Mouse (Mus musculus) embryo, embryonic 10.5 days (tissue): Measurements from ENCODE around the gene Pus3.

ENCODE experiments used
- DNase-seq: peaks from one replicate; pipeline ENCODE4 v3.0.0-alpha.2; 2015; ENCODE audit warnings: low spot score

The Pus3 gene

GRCm38 (mm10) chr9:35558257-35559008, at the start of gene Pus3, which contains the start of gene Ddx25:
Gene Pus3 (plus strand): TSS chr9:35558595.
Gene Ddx25 (minus strand): TSS chr9:35558528.
- DNase-seq, result peak; percentile 72

- no peak for DNase-seq
These were observed 44.5 kb upstream of the Pus3 start for GRCm38 (mm10) chr9:35513900-35514299.

- DNase-seq, result no peak
These were observed 42.2 kb upstream of the Pus3 start for GRCm38 (mm10) chr9:35516182-35516581.

GRCm38 (mm10) chr9:35516711-35517110, 41.7 kb upstream of the Pus3 start:
- DNase-seq, result no peak

GRCm38 (mm10) chr9:35518169-35518568, 40.2 kb upstream of the Pus3 start, which contains the start of gene Gm1113:
Gene Gm1113 (minus strand): TSS chr9:35518269.
- no peak for DNase-seq

- no peak for DNase-seq
These were observed 37.6 kb upstream of the Pus3 start for GRCm38 (mm10) chr9:35520631-35521348.

- DNase-seq, result no peak
These were observed 36.2 kb upstream of the Pus3 start for GRCm38 (mm10) chr9:35522241-35522640.

- no peak for DNase-seq
These were observed 35.4 kb upstream of the Pus3 start for GRCm38 (mm10) chr9:35522821-35523515.

GRCm38 (mm10) chr9:35523541-35523940, 34.9 kb upstream of the Pus3 start:
- peak; percentile 58 for DNase-seq

GRCm38 (mm10) chr9:35523941-35524411, 34.4 kb upstream of the Pus3 start:
- peak; percentile 86 for DNase-seq

GRCm38 (mm10) chr9:35529141-35529540, 29.3 kb upstream of the Pus3 start:
- no peak for DNase-seq

GRCm38 (mm10) chr9:35529796-35530195, 28.6 kb upstream of the Pus3 start:
- DNase-seq, result peak; percentile 83

GRCm38 (mm10) chr9:35533266-35533665, 25.1 kb upstream of the Pus3 start:
- DNase-seq, result no peak

- peak; percentile 94 for DNase-seq
These were observed 23.3 kb upstream of the Pus3 start for GRCm38 (mm10) chr9:35535110-35535509.

GRCm38 (mm10) chr9:35535876-35536275, 22.5 kb upstream of the Pus3 start:
- no peak for DNase-seq

GRCm38 (mm10) chr9:35539001-35539750, 19.2 kb upstream of the Pus3 start:
- no peak for DNase-seq

GRCm38 (mm10) chr9:35541024-35541423, 17.4 kb upstream of the Pus3 start:
- DNase-seq, result no peak

- DNase-seq, result peak; percentile 92
These were observed 16.9 kb upstream of the Pus3 start for GRCm38 (mm10) chr9:35541488-35541887.

- no peak for DNase-seq
These were observed 16.5 kb upstream of the Pus3 start for GRCm38 (mm10) chr9:35541941-35542340.

- DNase-seq, result no peak
These were observed 15.1 kb upstream of the Pus3 start for GRCm38 (mm10) chr9:35543099-35543860.

GRCm38 (mm10) chr9:35544666-35545065, 13.7 kb upstream of the Pus3 start:
- no peak for DNase-seq
